Mouse (Mus musculus): ENCODE measurements around the gene Rnf4. TPM values are rescaled to one million over a fixed set of nuclear protein-coding genes. Genes with fewer than 3 reads are reported as not detected.

Rnf4 gene
- total and polyA plus RNA-seq, 3 experiments = 60.3 to 117 (median 112) TPM

- DNase-seq (ENCODE audit: extremely low read depth) = no peak
- no peak overlapping the region for H3K27ac ChIP-seq (ENCODE audit: insufficient read depth, low read depth)
- peaks cover 12% of the 10 kb centered on the region for H3K27me3 ChIP-seq (replicated peaks)
- H3K9me3 ChIP-seq (replicated peaks; ENCODE audit: low read length) = no peaks in the 10 kb centered on the region
- no peaks in the 10 kb centered on the region for H3K79me2 ChIP-seq (replicated peaks; ENCODE audit: control insufficient read depth, extremely low read depth, insufficient read depth, poor library complexity, severe bottlenecking)
- no peaks in the 10 kb centered on the region for H3K4me1 ChIP-seq (ENCODE audit: control insufficient read depth in 1 of 2, insufficient read depth in 2 of 2)
- no peak overlapping the region for H3K9ac ChIP-seq (ENCODE audit: insufficient read depth, low read depth)
- no peaks in the 10 kb centered on the region for H3K36me3 ChIP-seq (replicated peaks in 1 of 2; ENCODE audit: control insufficient read depth in 1 of 2, insufficient read depth in 1 of 2, low read length in 1 of 2)
- no peak overlapping the region for H3K4me3 ChIP-seq (replicated peaks in 1 of 3; ENCODE audit: low read depth in 2 of 3, low read length in 2 of 3, poor library complexity in 1 of 3)
- in situ Hi-C loops (cut with MboI; ENCODE audit: low pct_ligation_motif_present, low pct_unique_long_range_greater_than_20kb, low sequenced_read_pairs) (no loop called here), dilution Hi-C loops (cut with MboI; ENCODE audit: extremely low pct_ligation_motif_present, extremely low pct_unique_long_range_greater_than_20kb, low sequenced_read_pairs) (no loop called here)
- no peak overlapping the region for H3K4me2 ChIP-seq (ENCODE audit: insufficient read depth, low read depth, poor library complexity, severe bottlenecking)
- no peak for TF ChIP-seq TCF12 (IDR thresholded peaks at IDR 0.05; ENCODE audit: low read depth, low read length)
- TF ChIP-seq HCFC1 (IDR thresholded peaks at IDR 0.05; ENCODE audit: low read depth, low read length) = no peak
- no peak for TF ChIP-seq ZC3H11A (IDR thresholded peaks at IDR 0.05; ENCODE audit: low read depth, low read length)
- TF ChIP-seq BHLHE40 (IDR thresholded peaks at IDR 0.05; ENCODE audit: low read depth, low read length) = no peak
- no peak for TF ChIP-seq USF2 (conservative IDR thresholded peaks at IDR 0.05; ENCODE audit: low read depth, low read length)
- TF ChIP-seq MEF2A (IDR thresholded peaks at IDR 0.05; ENCODE audit: borderline replicate concordance, low read depth, low read length) = no peak
- TF ChIP-seq JUND (conservative IDR thresholded peaks at IDR 0.05; ENCODE audit: low read depth, low read length) = no peak
- TF ChIP-seq ZNF384 (IDR thresholded peaks at IDR 0.05; ENCODE audit: low read depth, low read length) = no peak
- TF ChIP-seq SMC3 (IDR thresholded peaks at IDR 0.05; ENCODE audit: low read depth, low read length) = no peak
- no peak for TF ChIP-seq SIN3A (IDR thresholded peaks at IDR 0.05; ENCODE audit: low read length)
- TF ChIP-seq ZKSCAN1 (IDR thresholded peaks at IDR 0.05; ENCODE audit: borderline replicate concordance, low read depth, low read length) = no peak
- TF ChIP-seq NELFE (IDR thresholded peaks at IDR 0.05; ENCODE audit: low read depth, low read length) = no peak
- TF ChIP-seq MYC (IDR thresholded peaks at IDR 0.05; ENCODE audit: low read depth, low read length) = no peak
- no peak for TF ChIP-seq POLR2AphosphoS2 (IDR thresholded peaks at IDR 0.05; ENCODE audit: low read depth, low read length)
- no peak for TF ChIP-seq UBTF (IDR thresholded peaks at IDR 0.05; ENCODE audit: low read depth, low read length)
Observed at GRCm38 (mm10) chr5:34294696-34295095, 41.4 kb upstream of the Rnf4 start.

- no peak overlapping the region for H3K27ac ChIP-seq (ENCODE audit: insufficient read depth, low read depth)
- H3K4me1 ChIP-seq (ENCODE audit: control insufficient read depth in 1 of 2, insufficient read depth in 2 of 2) = no peaks in the 10 kb centered on the region
- no peak overlapping the region for H3K4me2 ChIP-seq (ENCODE audit: insufficient read depth, low read depth, poor library complexity, severe bottlenecking)
- no peaks in the 10 kb centered on the region for H3K9me3 ChIP-seq (replicated peaks; ENCODE audit: low read length)
- TF ChIP-seq MYC (IDR thresholded peaks at IDR 0.05; ENCODE audit: low read depth, low read length) (no peak), CHD2 (IDR thresholded peaks at IDR 0.05; ENCODE audit: low read length) (no peak), BHLHE40 (IDR thresholded peaks at IDR 0.05; ENCODE audit: low read depth, low read length) (no peak), MAFK (IDR thresholded peaks at IDR 0.05; ENCODE audit: insufficient replicate concordance, low read length) (no peak), SMC3 (IDR thresholded peaks at IDR 0.05; ENCODE audit: low read depth, low read length) (no peak), NELFE (IDR thresholded peaks at IDR 0.05; ENCODE audit: low read depth, low read length) (no peak), JUN (IDR thresholded peaks at IDR 0.05; ENCODE audit: insufficient read depth, low read depth, low read length) (no peak), CHD1 (IDR thresholded peaks at IDR 0.05; ENCODE audit: low read depth, low read length) (no peak), KAT2A (IDR thresholded peaks at IDR 0.05; ENCODE audit: insufficient replicate concordance, low read length) (no peak), ZKSCAN1 (IDR thresholded peaks at IDR 0.05; ENCODE audit: borderline replicate concordance, low read depth, low read length) (no peak), ETS1 (conservative IDR thresholded peaks at IDR 0.05; ENCODE audit: low read depth, low read length) (no peak), GABPA (IDR thresholded peaks at IDR 0.05; ENCODE audit: insufficient replicate concordance, low read depth, low read length) (no peak), UBTF (IDR thresholded peaks at IDR 0.05; ENCODE audit: low read depth, low read length) (no peak), HCFC1 (IDR thresholded peaks at IDR 0.05; ENCODE audit: low read depth, low read length) (no peak), TBP (conservative IDR thresholded peaks at IDR 0.05; ENCODE audit: low read depth, low read length) (no peak), MAZ (IDR thresholded peaks at IDR 0.05; ENCODE audit: low read depth, low read length) (no peak), IRF4 (IDR thresholded peaks at IDR 0.05; ENCODE audit: low read depth, low read length) (no peak), CTCF (conservative IDR thresholded peaks at IDR 0.05 in 1 of 2, IDR thresholded peaks at IDR 0.05 in 1 of 2; ENCODE audit: low read depth in 2 of 2, low read length in 2 of 2) (no peak), SIN3A (IDR thresholded peaks at IDR 0.05; ENCODE audit: low read length) (no peak), POLR2A (IDR thresholded peaks at IDR 0.05; ENCODE audit: low read depth, low read length) (no peak)
- in situ Hi-C loops (cut with MboI; ENCODE audit: low pct_ligation_motif_present, low pct_unique_long_range_greater_than_20kb, low sequenced_read_pairs) = no loop called here
- peaks cover 12% of the 10 kb centered on the region for H3K27me3 ChIP-seq (replicated peaks)
- no peaks in the 10 kb centered on the region for H3K36me3 ChIP-seq (replicated peaks in 1 of 2; ENCODE audit: control insufficient read depth in 1 of 2, insufficient read depth in 1 of 2, low read length in 1 of 2)
- DNase-seq (ENCODE audit: extremely low read depth) = no peak
- H3K9ac ChIP-seq (ENCODE audit: insufficient read depth, low read depth) = no peak overlapping the region
- dilution Hi-C loops (cut with MboI; ENCODE audit: extremely low pct_ligation_motif_present, extremely low pct_unique_long_range_greater_than_20kb, low sequenced_read_pairs) = no loop called here
- H3K4me3 ChIP-seq (replicated peaks in 1 of 3; ENCODE audit: low read depth in 2 of 3, low read length in 2 of 3, poor library complexity in 1 of 3) = no peak overlapping the region
- no peaks in the 10 kb centered on the region for H3K79me2 ChIP-seq (replicated peaks; ENCODE audit: control insufficient read depth, extremely low read depth, insufficient read depth, poor library complexity, severe bottlenecking)
Observed at GRCm38 (mm10) chr5:34295141-34295540, 40.9 kb upstream of the Rnf4 start.
